Mouse (Mus musculus): ENCODE measurements at regions not wholly inside any gene's neighbourhood (a gene's known extent, or its start where the extent isn't known, plus 50 kb on each side); places are given as distances from the start of the nearest gene placed in this dataset.
"Not testable (repeated sequence)": the region's sequence is repeated elsewhere in the genome, so short reads cannot be mapped to it uniquely, and the experiment has no call there.

GRCm38 (mm10) chrX:162286155-162286554 is 126.6 kb upstream of the Nhs start:
- TF ChIP-seq CTCF (conservative IDR thresholded peaks at IDR 0.05; ENCODE audit: insufficient read depth, insufficient read length, low read depth, low read length); POLR2A (IDR thresholded peaks at IDR 0.05; ENCODE audit: low read depth, low read length): not testable (repeated sequence)
